Mouse (Mus musculus) C2C12 (cell line): ENCODE data around the gene Tpr.

Source experiments
- CEBPB ChIP-seq: IDR thresholded peaks from one replicate; pipeline ENCODE4 v1.6.1; 2011; ENCODE audit warnings: low read depth, mild to moderate bottlenecking, control low read depth, moderate library complexity
- CTCF ChIP-seq: IDR thresholded peaks from one replicate; pipeline ENCODE4 v1.5.1; 2011; ENCODE audit not compliant: control insufficient read depth, insufficient read depth, insufficient read length
- FOSL1 ChIP-seq: IDR thresholded peaks from one replicate; pipeline ENCODE4 v1.8.0; 2011; ENCODE audit warnings: mild to moderate bottlenecking, low read length; ENCODE audit not compliant: poor library complexity, insufficient read depth, severe bottlenecking
- MAX ChIP-seq: IDR thresholded peaks from one replicate; pipeline ENCODE4 v1.6.1; 2011; ENCODE audit warnings: mild to moderate bottlenecking, control low read depth
- MYOD1 ChIP-seq: IDR thresholded peaks from one replicate; pipeline ENCODE4 v1.6.1; 2011; ENCODE audit warnings: low read depth; ENCODE audit not compliant: control insufficient read depth, insufficient read length
- MYOG ChIP-seq: IDR thresholded peaks from one replicate; pipeline ENCODE4 v1.6.1; 2011; ENCODE audit not compliant: control insufficient read depth, insufficient read length; ENCODE audit errors: extremely low read depth
- USF1 ChIP-seq: IDR thresholded peaks from one replicate; pipeline ENCODE4 v1.6.1; 2011; ENCODE audit warnings: low read depth, mild to moderate bottlenecking, control low read depth, moderate library complexity

DNA sequence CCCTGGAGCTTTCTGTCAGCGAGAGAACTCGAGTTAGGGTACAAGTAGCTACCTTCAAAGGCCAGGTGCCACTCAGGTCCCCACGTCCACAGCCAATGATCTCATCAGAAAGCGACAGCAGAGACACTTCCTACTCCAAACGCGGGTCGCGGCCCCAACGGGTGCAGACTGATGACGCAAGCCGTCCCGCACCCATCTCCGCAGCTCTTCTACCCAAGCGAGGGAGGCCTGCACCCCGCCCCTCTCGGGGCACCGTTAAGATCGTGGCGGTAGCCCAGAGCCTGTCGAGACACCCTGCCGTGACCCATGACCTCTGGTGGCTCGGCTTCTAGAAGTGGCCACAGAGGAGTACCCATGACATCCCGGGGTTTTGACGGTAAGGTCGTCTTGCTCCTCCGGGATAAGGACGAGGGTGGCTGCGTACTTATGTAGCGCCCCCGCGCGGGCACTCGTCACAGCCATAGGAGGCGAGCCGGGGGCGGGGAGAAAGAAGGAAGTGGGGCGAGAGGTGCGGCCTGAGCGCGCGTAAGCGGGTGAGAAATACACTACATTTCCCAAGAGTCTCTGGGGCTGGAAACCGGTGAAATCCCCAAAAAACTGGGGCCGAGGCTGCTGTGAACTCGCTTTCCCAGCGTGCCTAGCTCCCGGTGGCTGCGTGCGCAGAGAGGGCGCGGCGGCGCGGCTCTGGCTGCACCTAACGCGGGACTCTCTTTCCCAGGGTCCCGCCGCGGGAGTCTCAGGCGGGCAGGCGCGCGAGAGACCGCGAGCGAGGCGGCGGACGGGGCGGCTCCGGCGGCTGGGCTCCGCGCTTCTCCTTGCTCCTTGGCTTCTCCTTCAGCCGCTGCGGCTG is at the start of gene Tpr, which contains the start of gene Odr4:
- TF ChIP-seq CTCF, result peak; percentile 72
- no peak for TF ChIP-seq MYOD1
- TF ChIP-seq MAX, result peak; percentile 40
- TF ChIP-seq CEBPB, result peak; percentile 34
- TF ChIP-seq USF1, result no peak
- no peak for TF ChIP-seq MYOG
- no peak for TF ChIP-seq FOSL1
